Mouse (Mus musculus): ENCODE measurements at regions not wholly inside any gene's neighbourhood (a gene's known extent, or its start where the extent isn't known, plus 50 kb on each side); places are given as distances from the start of the nearest gene placed in this dataset.

DNA sequence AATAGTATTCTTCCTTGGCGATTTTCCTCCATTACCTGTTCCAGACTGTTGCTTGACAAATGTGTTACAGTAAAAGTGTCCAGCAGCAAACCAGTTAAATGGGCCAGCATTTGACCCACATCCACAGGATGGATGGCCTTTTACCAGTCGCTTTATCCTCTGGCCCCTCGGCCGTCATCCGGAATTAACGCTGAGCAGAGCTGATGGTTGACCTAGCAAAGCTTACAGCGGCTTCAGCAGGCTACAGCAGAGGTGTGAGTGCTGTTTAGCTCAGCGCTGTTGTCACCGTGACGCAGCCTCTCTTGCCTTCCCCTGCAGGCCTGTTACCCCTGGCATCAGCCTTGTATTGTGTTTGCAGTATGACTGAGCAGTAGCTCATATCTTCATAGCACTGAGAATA is 159.8 kb upstream of the Eif4g2 start:
- DNase-seq (ENCODE audit: low read depth), result no peak

DNA sequence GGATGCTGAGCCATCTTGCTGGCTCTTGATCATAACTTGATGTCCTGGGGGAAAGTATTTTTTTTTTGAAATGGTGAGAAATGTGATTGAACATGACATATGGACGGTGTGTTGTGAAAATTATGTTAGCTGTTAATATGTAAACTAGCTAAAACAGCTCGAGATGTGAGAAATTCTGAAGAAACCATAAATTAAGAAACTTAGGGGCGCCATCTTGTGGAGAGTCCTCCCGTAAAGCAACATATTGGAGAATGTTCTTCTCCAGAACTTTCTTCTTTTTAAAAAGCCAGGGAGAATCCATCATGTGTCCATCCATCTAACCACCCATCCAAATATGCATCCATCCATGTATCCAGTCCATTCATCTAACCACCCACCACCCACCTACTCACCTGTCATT is 158.7 kb upstream of the Eif4g2 start:
- peak; percentile 28 for DNase-seq (ENCODE audit: low read depth)

DNA sequence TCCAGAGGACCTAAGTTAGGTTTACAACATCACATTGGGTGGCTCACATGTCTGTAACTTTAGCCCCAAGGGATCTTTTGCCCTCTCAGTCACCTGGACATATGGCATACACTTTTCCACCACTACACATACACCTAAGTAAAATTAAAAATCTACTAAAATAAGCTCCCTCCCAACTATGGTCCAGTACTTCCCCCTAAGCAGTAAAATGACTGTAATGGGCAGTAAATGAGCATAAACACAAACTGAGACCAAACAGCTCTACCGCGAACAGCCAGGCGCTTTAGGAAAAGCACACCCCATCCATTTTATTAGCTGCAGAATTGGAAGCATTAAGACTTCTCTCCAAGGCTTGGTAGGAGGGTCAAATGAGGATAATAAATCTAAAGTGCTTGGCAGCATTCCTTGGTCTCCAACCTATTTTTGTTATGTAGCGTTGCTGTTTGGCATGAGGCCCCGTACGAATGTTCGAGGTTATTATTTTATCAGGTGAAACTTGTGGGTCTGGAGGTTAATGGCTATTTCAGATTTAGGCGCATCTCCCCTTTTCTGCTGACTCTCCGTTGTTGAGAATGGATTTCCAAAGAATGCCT is 157.5 kb upstream of the Eif4g2 start:
- DNase-seq (ENCODE audit: low read depth), result no peak

DNA sequence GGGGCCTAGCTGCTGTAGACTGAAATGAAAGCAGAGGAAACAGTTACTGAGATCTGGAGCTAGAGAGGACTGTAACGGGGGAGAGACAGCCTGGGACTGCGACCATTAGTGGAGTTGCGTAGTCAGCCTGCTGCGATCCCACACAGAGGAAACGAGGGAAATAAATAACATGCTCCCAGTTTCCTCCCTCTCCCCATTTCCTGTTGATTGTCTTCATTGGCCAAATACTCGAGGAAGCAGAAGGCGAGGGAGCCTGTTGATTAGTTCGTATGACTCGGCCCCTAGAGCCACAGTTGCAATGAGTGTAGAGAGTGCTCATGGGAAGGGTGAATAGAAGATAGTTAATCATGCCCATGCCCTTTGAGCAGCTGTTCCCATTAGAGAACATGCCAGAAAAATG is 155.0 kb upstream of the Eif4g2 start:
- no peak for DNase-seq (ENCODE audit: low read depth)

DNA sequence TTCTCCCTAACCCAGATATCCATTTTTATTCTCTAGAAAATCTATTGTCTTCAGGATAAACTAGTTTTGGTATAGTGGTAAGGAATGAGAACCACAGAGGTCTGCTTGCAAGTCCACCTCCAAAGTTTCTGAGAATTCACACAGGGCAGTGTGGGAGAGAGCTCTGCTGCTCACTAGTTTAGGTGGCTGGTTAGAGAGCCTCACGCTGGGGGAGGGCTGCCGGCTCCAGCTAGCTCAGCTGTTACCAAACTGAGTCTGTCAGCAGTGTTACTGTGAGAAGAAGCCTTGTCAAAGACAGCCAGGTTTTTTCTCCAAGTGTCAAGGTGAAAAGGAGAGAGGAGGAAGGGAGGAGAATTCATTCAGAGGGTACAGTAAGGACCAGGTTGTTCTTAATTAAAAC is 147.8 kb upstream of the Eif4g2 start:
- no peak for DNase-seq (ENCODE audit: low read depth)

DNA sequence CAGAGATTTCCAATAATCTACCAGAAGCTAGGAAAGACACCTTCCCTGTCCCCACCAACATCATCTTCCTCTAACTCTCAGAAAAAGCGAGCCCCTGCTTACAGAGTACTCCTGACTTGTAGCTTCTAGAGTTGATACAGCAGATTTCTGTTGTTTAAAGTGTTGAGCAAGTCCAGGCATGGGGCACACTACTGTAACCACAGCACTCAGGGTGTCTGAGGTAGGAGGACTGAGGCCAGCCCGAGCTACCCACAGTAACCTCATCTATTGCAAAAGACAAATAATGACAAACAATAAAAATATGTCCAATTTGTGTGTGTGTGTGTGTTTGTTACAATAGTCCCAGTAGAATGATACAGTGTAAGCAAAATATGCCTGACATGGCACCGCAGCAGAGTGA is 144.3 kb upstream of the Eif4g2 start:
- no peak for DNase-seq (ENCODE audit: low read depth)

DNA sequence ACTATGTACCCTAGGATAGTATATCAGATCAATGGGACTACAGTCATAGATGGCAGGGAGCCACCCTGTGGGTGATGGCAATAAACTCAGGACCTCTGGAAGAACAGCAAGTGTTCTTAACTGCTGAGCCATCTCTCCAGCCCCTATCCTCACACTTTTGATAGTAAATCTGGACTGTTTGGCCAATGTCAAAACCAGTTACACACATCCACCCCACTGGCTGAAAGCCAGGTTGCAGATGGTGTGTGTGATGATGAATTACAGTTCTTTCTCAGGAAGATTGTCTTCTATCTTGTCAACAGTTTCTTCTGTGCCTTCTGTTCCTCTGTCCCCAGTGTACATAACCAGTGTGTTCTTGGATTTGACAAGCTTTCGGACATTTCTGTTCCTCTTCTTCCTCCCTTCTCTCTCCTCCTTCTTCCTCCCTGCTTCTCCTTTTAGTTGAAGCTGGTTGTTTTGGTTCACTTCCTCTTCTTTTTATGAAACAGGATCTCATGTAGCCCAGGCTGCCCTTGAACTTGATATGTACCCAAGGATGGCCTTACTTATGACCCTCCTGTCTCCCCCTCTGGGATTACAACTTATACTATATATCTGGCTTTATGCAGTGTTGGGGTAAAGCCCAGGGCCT is 143.3 kb upstream of the Eif4g2 start:
- no peak for DNase-seq (ENCODE audit: low read depth)

DNA sequence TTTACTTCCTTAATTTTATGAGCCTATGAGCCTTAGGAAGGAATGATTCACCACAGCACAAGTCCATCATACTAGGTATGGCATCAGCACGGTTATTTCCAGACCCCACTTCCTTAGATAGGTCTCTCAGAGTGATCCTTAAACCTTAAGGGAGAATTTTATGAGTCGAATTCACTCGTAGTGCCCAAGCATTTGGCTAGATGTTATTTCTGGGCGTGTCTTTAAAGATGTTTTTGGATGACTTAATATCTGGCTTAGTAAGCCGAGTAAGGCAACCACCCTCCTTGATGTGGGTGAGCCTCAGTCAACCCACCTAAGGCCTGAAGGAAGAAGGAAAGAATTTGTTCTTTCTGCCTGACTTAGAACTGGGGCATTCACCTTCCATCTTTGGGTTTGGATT is 132.8 kb upstream of the Eif4g2 start:
- DNase-seq (ENCODE audit: low read depth), result no peak

DNA sequence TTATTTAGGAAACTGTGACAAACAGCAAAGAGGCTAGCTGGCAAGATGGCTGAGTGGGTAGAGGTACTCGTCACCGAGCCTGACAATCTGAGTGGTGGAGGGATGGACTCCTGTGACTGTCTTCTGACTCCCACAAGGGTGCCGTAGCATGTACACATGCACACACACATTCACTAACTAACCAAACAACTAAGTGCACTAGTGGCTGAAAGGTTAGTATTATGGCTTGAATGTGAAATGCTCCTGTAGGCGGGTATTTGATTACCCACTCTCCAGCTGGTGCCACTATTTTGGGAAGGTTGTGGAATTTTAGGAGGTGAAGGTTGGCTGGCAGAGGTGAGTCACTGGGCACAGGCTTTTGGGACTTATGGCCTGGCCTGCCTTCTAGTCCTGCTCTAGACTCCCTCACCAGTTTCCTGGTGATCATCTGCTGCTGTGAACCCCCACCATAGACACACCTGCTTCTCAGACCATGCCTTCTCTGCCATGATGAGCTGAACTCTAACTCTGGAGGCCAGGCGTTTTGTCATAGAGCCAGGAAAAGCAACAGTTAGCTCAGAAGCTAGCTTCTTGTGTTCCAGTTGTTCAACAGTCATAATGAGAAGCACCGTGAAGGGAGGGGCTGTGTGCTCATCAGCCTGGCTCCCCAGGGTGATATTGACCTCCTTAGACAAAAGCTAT is 131.5 kb upstream of the Eif4g2 start:
- DNase-seq (ENCODE audit: low read depth), result no peak

DNA sequence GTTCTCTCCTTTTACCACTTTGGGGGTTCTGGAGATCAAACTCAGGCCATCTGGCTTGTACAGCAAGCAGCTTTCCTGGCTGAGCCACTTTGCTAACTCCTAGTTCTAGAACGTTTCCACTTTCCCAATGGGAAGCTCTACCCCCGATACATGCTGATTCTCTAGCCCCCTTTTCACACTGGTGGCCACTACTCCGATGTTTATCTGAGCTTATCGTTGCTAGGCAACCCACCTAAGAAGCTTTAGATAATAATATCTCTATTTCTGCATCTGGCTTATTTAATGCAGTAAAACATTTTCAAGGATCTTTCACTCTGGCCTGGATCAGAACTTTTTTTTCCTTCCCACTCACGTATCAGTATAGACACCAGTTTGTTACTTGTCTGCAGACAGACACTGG is 129.4 kb upstream of the Eif4g2 start:
- DNase-seq (ENCODE audit: low read depth), result no peak

DNA sequence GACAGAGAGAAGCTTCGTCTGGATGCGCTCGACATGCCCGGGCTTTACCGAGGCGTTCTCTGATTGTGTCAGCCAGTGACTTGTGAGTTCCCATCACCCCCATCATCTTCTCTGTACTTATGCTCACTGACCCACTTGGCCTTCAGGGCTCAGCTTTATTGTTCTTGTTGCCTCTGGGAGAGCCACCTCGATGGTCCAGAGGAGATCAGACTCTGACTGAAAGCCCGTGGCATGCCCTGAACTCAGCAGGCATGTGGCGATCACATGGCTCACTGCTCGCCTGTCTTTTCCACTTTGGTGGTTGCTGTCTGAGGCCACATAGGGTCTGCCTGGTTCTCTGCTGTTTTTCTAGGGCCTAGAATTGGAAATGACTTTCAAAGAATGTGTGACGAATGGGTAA is 128.8 kb upstream of the Eif4g2 start:
- DNase-seq (ENCODE audit: low read depth), result no peak

DNA sequence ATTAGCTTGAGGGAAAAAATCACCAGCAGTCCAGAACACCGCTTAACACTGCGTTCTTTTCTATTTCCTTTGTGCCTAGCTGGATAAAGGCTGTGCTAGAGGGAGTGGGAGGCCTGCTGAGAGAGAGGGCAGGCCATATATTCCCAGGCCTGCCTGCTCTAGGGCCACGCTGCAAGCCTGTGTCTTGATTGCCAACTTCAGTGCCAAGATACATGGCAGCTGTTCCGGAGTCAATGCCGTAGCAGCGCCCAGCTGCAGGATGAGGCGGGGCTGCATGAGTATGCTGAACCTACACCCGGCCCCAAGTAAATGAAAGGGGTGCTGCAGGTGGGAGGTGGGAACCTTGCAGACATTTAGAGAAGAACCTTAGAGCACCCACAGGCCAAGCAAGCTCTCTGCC is 127.5 kb upstream of the Eif4g2 start:
- DNase-seq (ENCODE audit: low read depth), result no peak

DNA sequence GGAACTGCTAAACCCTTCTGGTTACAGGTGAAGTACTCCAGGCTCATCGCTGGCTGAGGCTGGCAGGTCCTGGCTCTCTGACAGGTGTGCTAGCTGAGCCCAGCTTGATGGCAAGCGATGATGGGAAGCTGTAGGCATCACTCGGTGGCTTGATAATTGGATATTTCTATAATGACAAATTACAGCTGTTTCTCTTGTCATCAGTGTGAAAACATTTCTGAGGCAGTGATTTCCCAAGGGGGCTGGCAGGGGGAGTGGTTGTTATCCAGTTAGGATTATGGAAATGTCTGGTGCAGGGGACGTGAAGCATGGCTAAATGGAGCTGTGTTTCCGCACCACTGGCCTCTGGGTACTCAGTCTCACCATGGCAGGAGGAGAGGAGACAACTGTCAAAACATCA is 123.0 kb upstream of the Eif4g2 start:
- DNase-seq (ENCODE audit: low read depth), result no peak

DNA sequence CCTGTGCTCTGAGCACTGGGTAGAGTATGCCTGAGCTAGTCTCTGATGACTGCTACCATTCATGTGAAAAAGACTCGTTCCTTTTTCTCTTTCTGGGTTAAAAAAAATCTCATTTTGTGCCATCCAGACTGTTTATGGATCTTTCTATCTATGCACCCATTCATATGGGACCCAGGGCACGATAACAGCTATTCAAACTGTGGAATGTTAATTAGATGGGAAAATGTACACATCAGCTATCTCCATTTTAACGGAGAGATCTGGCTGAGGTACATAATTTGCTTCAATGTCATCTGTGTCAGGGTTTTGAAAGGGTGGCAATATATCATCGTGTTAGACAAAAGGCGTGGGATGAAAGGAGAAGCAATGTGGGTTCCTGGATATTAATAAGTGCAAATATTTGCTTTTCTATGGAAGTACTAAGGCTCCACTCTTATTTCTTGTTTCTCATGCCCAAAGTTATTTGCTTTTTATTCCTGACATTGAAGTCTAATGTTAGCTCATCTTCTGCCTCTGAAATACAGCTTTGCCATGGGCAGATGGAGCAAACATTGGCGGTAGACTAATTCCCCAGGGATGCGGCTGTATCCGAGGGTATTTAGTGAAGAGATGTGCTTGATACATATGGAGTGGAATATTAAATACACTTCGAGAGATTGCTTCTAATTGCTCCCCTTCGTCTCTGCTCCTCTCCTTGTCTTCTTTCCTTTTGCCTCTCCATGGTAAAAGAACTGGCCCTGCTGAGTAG is 116.0 kb upstream of the Eif4g2 start:
- DNase-seq (ENCODE audit: low read depth), result no peak

DNA sequence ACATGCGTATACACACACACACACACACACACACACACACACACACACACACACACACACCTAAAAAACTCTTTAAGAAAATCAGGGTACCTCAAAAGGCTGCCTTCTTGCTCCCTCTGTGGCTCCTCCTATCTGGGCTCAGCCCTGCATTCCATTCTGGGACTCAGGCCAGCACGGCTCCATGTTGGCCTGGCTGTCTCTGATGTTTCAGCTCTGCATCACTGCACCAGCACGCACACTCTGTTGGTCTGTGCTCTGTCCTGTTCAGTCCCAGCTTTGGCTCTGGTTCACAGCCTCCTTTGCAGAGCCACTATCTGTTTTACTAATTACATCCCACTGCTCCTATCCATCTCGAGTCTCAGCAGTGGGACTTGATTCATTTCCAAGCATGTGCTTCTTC is 108.8 kb upstream of the Eif4g2 start:
- DNase-seq (ENCODE audit: low read depth), result no peak

DNA sequence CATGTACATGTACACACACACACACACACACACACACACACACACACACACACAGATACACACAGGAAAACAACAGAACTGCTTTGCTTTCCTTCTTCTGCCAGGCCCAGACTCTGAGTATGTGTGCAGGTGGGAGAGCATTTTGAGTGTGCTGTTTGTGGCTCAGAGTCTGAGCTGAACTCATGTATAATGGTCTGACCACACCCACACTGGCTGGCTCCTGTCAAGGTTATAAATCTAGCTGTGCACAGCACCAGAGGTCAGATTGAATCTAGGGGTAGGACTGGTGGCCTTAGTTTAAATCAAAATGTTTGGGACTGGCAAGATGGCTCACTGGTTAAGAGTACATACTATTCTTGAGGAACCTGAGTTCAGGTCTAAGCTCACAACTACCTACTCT is 108.4 kb upstream of the Eif4g2 start:
- no peak for DNase-seq (ENCODE audit: low read depth)

DNA sequence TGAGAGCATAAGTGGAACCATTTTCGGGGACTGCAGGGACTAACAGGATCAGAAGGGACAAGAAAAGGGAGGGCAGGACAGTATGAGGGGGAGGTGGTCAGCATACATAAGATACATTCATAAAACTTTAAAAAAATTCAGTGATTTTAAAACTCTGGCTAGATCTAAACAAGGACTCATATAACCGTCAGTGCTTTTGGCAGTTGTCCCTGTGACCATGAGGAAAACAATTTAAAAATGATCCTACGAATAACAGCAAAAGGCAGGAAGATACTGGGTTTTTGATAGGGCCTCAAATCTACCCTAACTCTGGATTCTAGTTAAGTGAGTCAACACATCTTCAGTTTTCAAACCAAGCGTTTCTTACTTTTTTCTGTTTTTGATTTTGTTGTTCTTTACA is 106.9 kb upstream of the Eif4g2 start:
- DNase-seq (ENCODE audit: low read depth), result no peak

DNA sequence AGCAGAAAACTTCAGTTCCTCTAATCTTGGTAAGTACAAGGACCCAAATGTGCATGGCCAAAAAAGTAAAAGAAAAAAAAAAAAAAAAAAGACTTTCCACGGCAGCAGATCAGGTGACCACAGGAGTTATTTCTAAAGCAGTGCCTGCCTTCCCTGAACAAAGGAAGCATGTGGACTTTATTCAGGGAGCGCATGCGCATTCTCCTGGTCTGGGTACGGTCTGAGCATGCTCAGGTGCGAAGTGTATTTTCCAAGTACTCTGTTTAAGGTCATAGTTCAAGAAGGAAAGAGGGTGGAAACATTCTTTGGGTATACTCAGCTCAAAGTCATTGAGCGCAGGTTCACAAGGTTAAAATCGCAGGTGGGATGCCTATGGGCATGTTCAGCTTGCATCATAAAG is 103.1 kb upstream of the Eif4g2 start:
- DNase-seq (ENCODE audit: low read depth), result no peak

DNA sequence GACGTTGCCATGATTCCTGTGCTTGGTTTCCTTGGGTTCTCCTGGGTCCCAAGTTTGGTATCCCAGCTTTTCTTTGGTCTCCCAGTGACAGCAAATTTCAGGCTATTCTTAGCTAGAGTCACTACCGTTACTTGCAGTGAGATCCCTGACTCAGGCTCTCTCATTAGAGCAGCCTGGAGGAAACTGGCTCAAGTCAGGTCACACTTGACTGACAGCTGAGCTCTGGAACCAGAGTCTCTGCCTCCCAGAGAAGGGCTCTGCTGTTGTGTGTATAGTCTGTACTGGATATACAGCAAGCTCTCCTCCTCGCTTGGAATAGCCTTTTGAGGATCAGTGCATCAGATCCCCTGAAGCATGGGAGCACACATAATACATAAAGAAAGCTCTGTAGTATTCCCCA is 100.7 kb upstream of the Eif4g2 start:
- DNase-seq (ENCODE audit: low read depth), result no peak

DNA sequence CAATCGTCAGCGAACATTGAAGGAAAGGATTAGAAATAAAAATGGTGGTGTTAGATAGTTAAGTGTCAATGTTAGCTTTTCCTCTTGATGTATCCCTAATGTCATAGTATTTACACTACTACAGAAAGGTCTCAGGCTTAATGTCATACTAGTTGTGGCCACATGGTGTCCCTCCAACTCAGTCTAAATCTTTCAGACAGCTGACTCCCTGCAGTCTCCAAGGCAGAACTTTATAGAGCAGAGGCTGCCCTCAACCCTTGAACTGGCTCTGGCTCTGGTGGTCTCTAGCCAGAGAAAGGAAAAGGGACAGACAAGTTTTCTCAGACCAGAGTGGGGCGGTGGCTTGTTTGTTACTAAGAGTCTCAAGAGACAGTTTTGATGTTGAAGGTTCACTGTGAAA is 99.5 kb upstream of the Eif4g2 start:
- peak; percentile 32 for DNase-seq (ENCODE audit: low read depth)

DNA sequence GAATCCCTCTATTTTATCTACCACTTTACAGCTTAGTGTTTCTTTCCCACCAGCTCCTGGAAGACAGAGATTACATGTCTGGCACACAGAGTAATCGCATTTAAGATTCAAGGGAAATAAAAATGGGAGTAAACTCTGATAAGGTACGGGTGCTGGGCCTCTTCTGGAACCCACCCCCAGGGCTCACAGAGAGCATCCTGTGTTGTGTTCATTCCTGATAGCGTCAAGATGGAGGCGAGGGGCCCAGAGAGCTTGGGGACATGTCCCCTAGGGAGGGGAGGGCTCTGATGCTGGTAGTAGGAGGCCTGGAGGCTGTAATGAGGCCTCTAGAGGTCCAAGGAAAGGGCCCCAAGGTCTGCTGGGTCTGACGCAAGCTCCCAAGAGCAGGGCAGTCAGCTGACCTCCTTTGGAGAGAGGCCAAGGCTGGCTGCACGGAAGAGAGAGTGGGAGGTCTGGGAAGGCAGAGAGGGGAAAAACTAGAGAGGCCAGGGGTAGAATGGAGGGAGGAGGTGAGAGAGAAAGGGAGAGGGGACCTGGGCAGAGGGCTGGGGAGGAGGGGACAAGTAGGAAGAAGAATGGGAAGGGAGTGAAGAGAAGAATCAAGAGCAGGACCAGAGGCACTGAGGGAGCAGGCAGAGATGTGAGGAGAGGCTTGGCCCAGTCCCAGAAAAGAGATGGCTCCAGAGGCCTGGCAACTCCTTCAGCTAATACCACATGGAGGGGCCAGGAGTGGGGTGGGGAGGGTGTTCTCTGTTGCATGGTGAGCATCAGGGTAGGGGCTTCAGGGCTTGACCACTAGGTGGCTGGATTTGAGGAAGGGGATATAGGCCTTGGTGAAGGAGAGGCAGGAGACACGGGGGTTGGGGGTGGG is 96.8 kb upstream of the Eif4g2 start:
- DNase-seq (ENCODE audit: low read depth), result no peak

Measured in induced T-regulatory cell, adult 2 months (primary cell).